Mouse (Mus musculus) neural tube, embryonic 12.5 days (tissue): Measurements from ENCODE around the gene Scgb2b18. TPM values are rescaled to one million over a fixed set of nuclear protein-coding genes. Genes with fewer than 3 reads are reported as not detected.
"Not testable (repeated sequence)": the region's sequence is repeated elsewhere in the genome, so short reads cannot be mapped to it uniquely, and the experiment has no call there.

Experiments
- ATAC-seq: fragments of 200-750 bp; cut with Nextera tagmentation; 2 replicates; pipeline ENCODE4 v1.8.0; 2017; ENCODE audit warnings: low read depth, mild to moderate bottlenecking, moderate TSS enrichment, moderate library complexity; ENCODE audit not compliant: low FRiP score
- H3K27ac ChIP-seq: fragments of 300-500 bp; sonication (generic); 2 replicates; pipeline ENCODE4 v1.5.1; 2016
- H3K27me3 ChIP-seq: fragments of 300-500 bp; sonication (generic); replicated peaks from 2 replicates; pipeline ENCODE4 v1.6.1; 2016; ENCODE audit warnings: mild to moderate bottlenecking
- H3K36me3 ChIP-seq: fragments of 300-500 bp; sonication (generic); 2 replicates; pipeline ENCODE4 v1.6.1; 2016; ENCODE audit warnings: mild to moderate bottlenecking
- H3K4me1 ChIP-seq: fragments of 300-500 bp; sonication (generic); 2 replicates; pipeline ENCODE4 v1.6.1; 2016
- H3K4me2 ChIP-seq: fragments of 300-500 bp; sonication (generic); replicated peaks from 2 replicates; pipeline ENCODE4 v1.6.1; 2016; ENCODE audit warnings: mild to moderate bottlenecking
- H3K4me3 ChIP-seq: fragments of 300-500 bp; sonication (generic); 2 replicates; pipeline ENCODE4 v1.5.1; 2016
- H3K9ac ChIP-seq: fragments of 300-500 bp; sonication (generic); 2 replicates; pipeline ENCODE4 v1.6.1; 2016; ENCODE audit warnings: mild to moderate bottlenecking
- H3K9me3 ChIP-seq: fragments of 300-500 bp; sonication (generic); 2 replicates; pipeline ENCODE4 v1.6.1; 2016; ENCODE audit warnings: mild to moderate bottlenecking
- WGBS: fragments of 180-500 bp; shearing (Covaris S2); methylation state at CpG from one replicate; pipeline ENCODE4 v1.1.7; 2016; 5-methylcytosine and 5-hydroxymethylcytosine counted together
- polyA plus RNA-seq: library from polyadenylated mRNA; unstranded; fragments of >200 nt; fragmentation: Nextera tagmentation; extraction: Ambion mirVana; gene quantifications from 2 replicates; pipeline ENCODE4 v1.2.1, GENCODE M21; 2016

Scgb2b18 gene
- polyA plus RNA-seq: not detected in 2 replicates

- 77% methylated on average over 2 of the region's 2 CpGs for WGBS
- H3K4me2 ChIP-seq, H3K27ac ChIP-seq, H3K4me1 ChIP-seq, H3K4me3 ChIP-seq, H3K9ac ChIP-seq, H3K27me3 ChIP-seq, H3K9me3 ChIP-seq, ATAC-seq, H3K36me3 ChIP-seq: not testable (repeated sequence)
Measured at GRCm38 (mm10) chr7:33173764-33174163, at the start of gene Scgb2b18. Scgb2b18 (minus strand) TSS chr7:33173864.

- not testable (repeated sequence) for H3K9me3 ChIP-seq, H3K4me2 ChIP-seq, H3K27me3 ChIP-seq, H3K27ac ChIP-seq, H3K9ac ChIP-seq, H3K4me3 ChIP-seq, H3K4me1 ChIP-seq, H3K36me3 ChIP-seq, ATAC-seq
- WGBS: no CpG with 5 or more reads among the region's 2 CpGs
Measured at GRCm38 (mm10) chr7:33185268-33185667, 11.6 kb upstream of the Scgb2b18 start, which contains the start of gene Scgb1b18. Scgb1b18 (plus strand) TSS chr7:33185568.

Other genes starting within 250 kb of the Scgb2b18 start
- not detected in 2 replicates for gene Scgb2b17, start 117.3 kb downstream of the Scgb2b18 start, polyA plus RNA-seq
- gene Scgb1b17, start 110.4 kb downstream of the Scgb2b18 start, polyA plus RNA-seq: not detected in 2 replicates
- gene Scgb1b18, start 11.7 kb upstream of the Scgb2b18 start, polyA plus RNA-seq: not detected in 2 replicates
- not detected in 2 replicates for gene Scgb2b19, start 106.5 kb upstream of the Scgb2b18 start, polyA plus RNA-seq
- gene Scgb1b19, start 113.4 kb upstream of the Scgb2b18 start, polyA plus RNA-seq: not detected in 2 replicates
- gene Scgb2b20, start 192.5 kb upstream of the Scgb2b18 start, polyA plus RNA-seq: not detected in 2 replicates
- gene Scgb1b20, start 199.4 kb upstream of the Scgb2b18 start, polyA plus RNA-seq: not detected in 2 replicates